Mouse (Mus musculus) E14TG2a.4 (cell line): Measurements from ENCODE around the gene Ccnl2.

Experiments
- H3K27me3 ChIP-seq: 2 replicates; pipeline ENCODE4 v1.6.1; 2014; ENCODE audit warnings: low read length, control low read depth; ENCODE audit not compliant: insufficient read depth
- H3K36me3 ChIP-seq: 2 replicates; pipeline ENCODE4 v1.6.1; 2014; ENCODE audit warnings: low read length, control low read depth; ENCODE audit not compliant: insufficient read depth
- H3K4me1 ChIP-seq: replicated peaks from 2 replicates; pipeline ENCODE4 v1.6.1; 2014; ENCODE audit warnings: low read depth, low read length, control low read depth
- H3K4me3 ChIP-seq: replicated peaks from 2 replicates; pipeline ENCODE4 v1.5.1; 2014; ENCODE audit warnings: mild to moderate bottlenecking, low read length
- H3K9me3 ChIP-seq: 2 replicates; pipeline ENCODE4 v1.6.1; 2014; ENCODE audit warnings: low read length, control low read depth
- CTCF ChIP-seq: conservative IDR thresholded peaks from 2 replicates; pipeline ENCODE4 v1.5.1; 2014; ENCODE audit warnings: low read length
- NANOG ChIP-seq: IDR thresholded peaks from 2 replicates; pipeline ENCODE4 v1.6.1; 2014; ENCODE audit warnings: borderline replicate concordance, low read length, mixed read lengths
- POU5F1 ChIP-seq: IDR thresholded peaks from 2 replicates; pipeline ENCODE4 v1.6.1; 2014; ENCODE audit warnings: low read length, borderline replicate concordance

Gene Ccnl2

DNA sequence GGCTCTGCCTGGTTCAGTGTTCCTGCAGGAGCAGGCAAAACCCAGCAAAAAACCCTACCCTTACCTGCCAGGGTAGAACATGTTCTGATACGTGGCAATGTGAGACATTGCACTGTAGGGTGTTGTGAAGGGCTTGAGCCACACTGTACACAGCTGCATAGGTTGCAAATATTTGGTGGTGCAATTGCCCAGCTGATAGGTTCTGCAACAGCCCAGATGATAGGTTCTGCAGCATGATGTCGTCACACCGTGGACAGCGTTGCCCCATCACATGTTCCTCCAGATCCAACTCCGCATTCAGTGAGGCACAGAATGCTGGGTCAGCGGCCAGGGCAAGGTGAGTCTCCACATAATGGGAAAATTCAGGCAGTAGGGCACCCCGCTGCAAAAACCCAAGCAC, 49.5 kb downstream of the Ccnl2 start:
- Histone ChIP-seq H3K36me3 (peaks cover 72% of the 10 kb centered on the region), H3K4me3 (no peak overlapping the region), H3K27me3 (no peaks in the 10 kb centered on the region), H3K9me3 (no peaks in the 10 kb centered on the region), H3K4me1 (peaks cover 8% of the 10 kb centered on the region; the same call in 1 of the 2 replicates)
- TF ChIP-seq NANOG (no peak), POU5F1 (no peak), CTCF (no peak)

DNA sequence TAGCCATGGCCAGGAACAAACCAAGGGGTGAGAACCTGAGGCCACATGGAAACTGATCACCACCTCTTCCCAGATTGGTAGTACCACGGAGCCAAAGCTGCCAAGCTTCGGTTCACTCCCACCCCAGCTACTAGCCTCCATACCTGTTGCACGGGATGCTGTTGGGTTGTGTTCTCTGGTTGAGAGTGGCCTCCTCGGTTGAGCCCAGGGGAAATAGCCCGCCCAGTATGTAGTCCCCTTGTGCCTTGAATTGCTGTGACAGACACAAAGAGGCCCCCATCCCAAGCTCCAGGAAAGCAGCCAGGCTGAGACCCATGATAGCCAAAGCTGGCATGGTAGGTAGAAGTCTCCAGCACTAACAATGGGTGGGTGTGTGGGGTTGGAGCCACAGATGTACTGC, 50.7 kb downstream of the Ccnl2 start, which contains the start of gene Tas1r3:
TSS of gene Tas1r3 (minus strand) at position 362 of the 400 bp plus-strand sequence.
- Histone ChIP-seq H3K27me3 (no peaks in the 10 kb centered on the region), H3K36me3 (peaks cover 70% of the 10 kb centered on the region), H3K4me1 (peaks cover 7% of the 10 kb centered on the region; the same call in 1 of the 2 replicates), H3K9me3 (no peaks in the 10 kb centered on the region), H3K4me3 (no peak within 1 kb of the TSS)
- no peak for TF ChIP-seq POU5F1

DNA sequence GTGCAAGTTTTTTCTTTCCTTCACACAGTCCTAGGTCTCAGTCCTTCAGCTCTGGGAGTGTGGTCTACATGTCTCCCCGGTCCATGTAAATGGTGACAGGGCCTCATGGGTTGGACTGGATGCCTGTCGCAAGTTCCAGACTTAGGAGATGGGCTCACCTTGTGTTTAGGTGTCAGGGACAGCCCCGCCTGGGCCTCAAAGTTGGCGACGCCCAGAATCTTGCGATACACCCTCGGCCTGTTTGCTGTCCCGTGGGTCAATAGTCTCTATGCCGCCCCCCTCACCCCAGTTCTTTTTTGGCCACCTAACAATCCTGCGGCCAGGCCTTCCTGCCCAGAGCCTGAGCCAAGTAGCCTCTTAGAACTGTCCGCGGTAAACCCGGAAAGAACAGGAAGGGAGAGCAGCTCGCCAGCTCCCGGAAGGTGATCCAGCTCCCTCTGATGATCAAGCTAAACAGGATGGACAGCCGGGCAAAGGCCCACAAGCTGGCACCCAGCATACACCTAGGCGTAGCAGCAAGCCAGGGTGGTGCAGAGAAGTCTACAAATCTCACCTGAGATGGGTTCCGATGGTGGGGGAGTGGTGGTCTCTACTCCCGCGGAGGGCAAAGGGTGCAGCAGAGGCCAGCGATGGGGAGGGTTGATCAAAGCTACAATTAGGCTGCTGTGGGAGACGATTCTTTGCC, 56.5 kb downstream of the Ccnl2 start:
- H3K27me3 ChIP-seq, result no peaks in the 10 kb centered on the region
- H3K36me3 ChIP-seq, result peaks cover 67% of the 10 kb centered on the region
- TF ChIP-seq NANOG (no peak), CTCF (no peak)
- peak overlapping the region; percentile 93 for H3K4me3 ChIP-seq
- H3K4me1 ChIP-seq, result peaks cover 39% of the 10 kb centered on the region
- no peaks in the 10 kb centered on the region for H3K9me3 ChIP-seq

DNA sequence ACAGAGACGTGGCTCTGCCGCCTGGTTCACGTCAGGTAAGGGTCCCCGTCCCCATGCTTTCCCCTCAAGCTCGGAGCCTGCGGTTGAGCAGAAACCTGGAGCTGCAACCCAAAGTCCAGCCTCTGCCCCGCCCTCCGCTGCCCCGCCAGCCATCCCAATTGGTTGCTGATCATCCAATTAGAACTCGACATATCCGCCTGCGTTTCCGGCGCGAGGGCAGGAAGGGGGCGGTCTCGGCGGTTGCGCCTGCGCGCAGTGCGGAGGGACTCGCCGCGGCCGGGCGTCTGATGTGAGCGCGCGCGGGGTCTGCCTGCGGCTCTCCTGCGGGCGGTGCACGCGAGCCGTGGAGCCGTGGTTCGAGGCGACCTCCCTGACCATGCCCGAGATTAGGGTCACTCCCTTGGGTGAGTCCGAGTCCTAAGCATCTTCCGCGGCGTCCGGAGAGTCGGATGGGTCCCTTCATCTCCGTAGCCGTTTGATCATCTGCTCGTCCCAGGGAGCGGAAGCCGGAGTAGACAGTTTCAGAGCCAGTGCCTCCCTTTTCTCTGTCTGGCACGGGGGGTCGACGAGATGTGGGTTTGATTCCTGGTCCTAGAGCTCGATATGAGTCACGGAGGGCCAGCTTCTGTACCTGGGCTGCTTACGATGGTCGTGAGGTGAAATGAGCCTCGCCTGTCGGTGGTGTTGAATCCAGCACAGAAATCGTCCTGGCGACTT, 57.2 kb downstream of the Ccnl2 start, which contains the start of the genes Cptp and Ints11:
TSS of gene Cptp (minus strand) at position 124 of the 717 bp plus-strand sequence.
TSS of gene Ints11 (plus strand) at position 230 of the 717 bp plus-strand sequence.
- TF ChIP-seq NANOG (no peak), CTCF (no peak), POU5F1 (no peak)
- H3K27me3 ChIP-seq, result no peaks in the 10 kb centered on the region
- peak within 1 kb of the TSS; percentile 93 for H3K4me3 ChIP-seq
- H3K4me1 ChIP-seq, result peaks cover 39% of the 10 kb centered on the region
- H3K9me3 ChIP-seq, result no peaks in the 10 kb centered on the region
- H3K36me3 ChIP-seq, result peaks cover 71% of the 10 kb centered on the region

DNA sequence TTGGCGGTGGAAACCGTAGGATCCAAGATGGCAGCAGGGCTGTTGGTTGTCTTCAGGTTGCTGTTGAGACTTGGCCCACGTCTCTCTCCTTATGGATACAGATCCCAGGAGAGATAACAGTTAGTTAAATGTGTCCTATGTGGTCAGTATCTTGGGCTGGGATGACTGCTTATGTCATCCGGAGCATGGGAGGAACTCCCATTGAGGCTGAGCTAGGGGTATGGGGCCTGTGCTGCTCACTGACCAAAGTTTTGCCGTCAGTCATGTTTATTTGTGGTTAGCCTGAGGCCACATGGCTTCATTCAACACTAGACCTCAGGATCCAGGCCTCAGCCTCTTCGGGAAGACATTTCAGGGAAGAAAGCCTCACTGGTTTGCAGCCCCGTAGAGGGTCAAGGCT, 59.1 kb downstream of the Ccnl2 start:
- H3K9me3 ChIP-seq, result no peaks in the 10 kb centered on the region
- H3K36me3 ChIP-seq, result peaks cover 67% of the 10 kb centered on the region
- H3K27me3 ChIP-seq, result no peaks in the 10 kb centered on the region
- H3K4me3 ChIP-seq, result no peak overlapping the region
- TF ChIP-seq POU5F1 (no peak), NANOG (no peak), CTCF (no peak)
- H3K4me1 ChIP-seq, result peaks cover 39% of the 10 kb centered on the region
